Mouse (Mus musculus) erythroblast, embryonic 14.5 days (primary cell): ENCODE measurements around the gene Gm13030. TPM values are rescaled to one million over a fixed set of nuclear protein-coding genes. Genes with fewer than 3 reads are reported as not detected.

ENCODE experiments used
- H3K27me3 ChIP-seq: 2 replicates; pipeline ENCODE4 v1.6.1; 2012; ENCODE audit warnings: inconsistent platforms; ENCODE audit not compliant: control insufficient read depth
- H3K36me3 ChIP-seq: 2 replicates; pipeline ENCODE4 v1.6.1; 2012; ENCODE audit warnings: mild to moderate bottlenecking, inconsistent platforms; ENCODE audit not compliant: control insufficient read depth
- H3K4me1 ChIP-seq: 2 replicates; pipeline ENCODE4 v1.6.1; 2012; ENCODE audit warnings: inconsistent platforms; ENCODE audit not compliant: control insufficient read depth
- H3K4me3 ChIP-seq: replicated peaks from 2 replicates; pipeline ENCODE3; 2012; ENCODE audit warnings: moderate library complexity, mild to moderate bottlenecking, inconsistent platforms
- H3K9me3 ChIP-seq: 2 replicates; pipeline ENCODE4 v1.6.1; 2012; ENCODE audit warnings: low read length, inconsistent platforms, mixed read lengths; ENCODE audit not compliant: control insufficient read depth
- GATA1 ChIP-seq: IDR thresholded peaks from 2 replicates; pipeline ENCODE4 v1.6.1; 2012; ENCODE audit warnings: low read length, inconsistent platforms, mixed read lengths
- TAL1 ChIP-seq: IDR thresholded peaks from 3 replicates; pipeline ENCODE4 v1.6.1; 2012; ENCODE audit warnings: low read length, inconsistent platforms, mixed read lengths
- polyA plus RNA-seq: library from polyadenylated mRNA; stranded (reverse); fragments of >175 nt; gene quantifications from 2 replicates; pipeline ENCODE4 v1.2.3, GENCODE M21; 2012

Gene Gm13030
- polyA plus RNA-seq, 1 experiment, result not detected

- no peak overlapping the region for H3K4me3 ChIP-seq
Observed at GRCm38 (mm10) chr4:138821036-138821435, 52.7 kb downstream of the Gm13030 start.

More at GRCm38 (mm10) chr4:138821036-138821435, 52.7 kb downstream of the Gm13030 start:
- H3K9me3 ChIP-seq, result peaks cover 3% of the 10 kb centered on the region
- TF ChIP-seq GATA1, result no peak
- TF ChIP-seq TAL1, result no peak
- no peaks in the 10 kb centered on the region for H3K36me3 ChIP-seq
- no peaks in the 10 kb centered on the region for H3K4me1 ChIP-seq
- H3K27me3 ChIP-seq, result no peaks in the 10 kb centered on the region

Other genes with a start within 250 kb of the Gm13030 start
- gene Vwa5b1, start 238.1 kb downstream of the Gm13030 start, polyA plus RNA-seq, result under 0.01 TPM in 1 of 2 replicates, not detected in the other
- gene Pla2g2c, start 149.2 kb downstream of the Gm13030 start, polyA plus RNA-seq, result not detected in 2 replicates
- not detected in 2 replicates for gene Ubxn10, start 136.8 kb downstream of the Gm13030 start, polyA plus RNA-seq
- gene Pla2g2f, start 116.3 kb downstream of the Gm13030 start, polyA plus RNA-seq, result not detected in 2 replicates
- 0.02 TPM in 1 of 2 replicates, not detected in the other for gene Pla2g2d, start 98.2 kb downstream of the Gm13030 start, polyA plus RNA-seq
- not detected in 2 replicates for gene Pla2g5, start 10.5 kb downstream of the Gm13030 start, polyA plus RNA-seq
- not detected in 2 replicates for gene Pla2g2e, start 4.0 kb upstream of the Gm13030 start, polyA plus RNA-seq
- gene Otud3, start 40.0 kb upstream of the Gm13030 start, polyA plus RNA-seq, result 0.27 and 0.41 TPM in 2 replicates
- not detected in 2 replicates for gene Rnf186, start 93.1 kb upstream of the Gm13030 start, polyA plus RNA-seq
- 0.08 and 0.13 TPM in 2 replicates for gene Tmco4, start 98.9 kb upstream of the Gm13030 start, polyA plus RNA-seq
- not detected in 2 replicates for gene Htr6, start 201.6 kb upstream of the Gm13030 start, polyA plus RNA-seq
- 0.03 TPM in 1 of 2 replicates, not detected in the other for gene Nbl1, start 219.0 kb upstream of the Gm13030 start, polyA plus RNA-seq